Mouse (Mus musculus) heart, embryonic 14.5 days (tissue): ENCODE results near the gene Wfdc12. TPM values are rescaled to one million over a fixed set of nuclear protein-coding genes. Genes with fewer than 3 reads are reported as not detected.
"Not testable (repeated sequence)": the region's sequence is repeated elsewhere in the genome, so short reads cannot be mapped to it uniquely, and the experiment has no call there.

Experiments
- ATAC-seq: fragments of 200-750 bp; cut with Nextera tagmentation; 2 replicates; pipeline ENCODE4 v1.8.0; 2017; ENCODE audit warnings: low read depth, moderate TSS enrichment; ENCODE audit not compliant: insufficient number of reproducible peaks, insufficient read depth, low FRiP score
- H3K27ac ChIP-seq, 2 experiments: fragments of 200-500 bp in 1 of 2; fragments of 300-500 bp in 1 of 2; sonication (generic) in 1 of 2; replicated peaks in 1 of 2; 2 replicates each; pipeline ENCODE4 v1.5.1; 2012 to 2014; ENCODE audit warnings: low read depth in 2 of 2, low read length in 2 of 2, control low read depth in 1 of 2, mild to moderate bottlenecking in 1 of 2, mixed read lengths in 1 of 2; ENCODE audit not compliant: control insufficient read depth in 1 of 2, insufficient read depth in 1 of 2
- H3K27me3 ChIP-seq: fragments of 300-500 bp; sonication (generic); 2 replicates; pipeline ENCODE4 v1.6.1; 2014; ENCODE audit warnings: mild to moderate bottlenecking, low read length, control low read depth; ENCODE audit not compliant: control insufficient read depth, insufficient read depth
- H3K36me3 ChIP-seq: fragments of 300-500 bp; sonication (generic); 2 replicates; pipeline ENCODE4 v1.6.1; 2014; ENCODE audit warnings: mild to moderate bottlenecking, control low read depth, low read length, mixed read lengths; ENCODE audit not compliant: control insufficient read depth, insufficient read depth
- H3K4me1 ChIP-seq, 2 experiments: fragments of 200-500 bp in 1 of 2; fragments of 300-500 bp in 1 of 2; sonication (generic) in 1 of 2; 2 replicates each; pipeline ENCODE4 v1.6.1; 2012 to 2014; ENCODE audit warnings: low read length in 2 of 2, control low read depth in 1 of 2, mixed read lengths in 1 of 2; ENCODE audit not compliant: control insufficient read depth in 2 of 2, insufficient read depth in 2 of 2
- H3K4me2 ChIP-seq: fragments of 300-500 bp; sonication (generic); 2 replicates; pipeline ENCODE4 v1.6.1; 2014; ENCODE audit warnings: mild to moderate bottlenecking, low read length
- H3K4me3 ChIP-seq, 2 experiments: fragments of 200-500 bp in 1 of 2; fragments of 300-500 bp in 1 of 2; sonication (generic) in 1 of 2; 2 replicates each; pipeline ENCODE4 v1.5.1; 2012 to 2014; ENCODE audit warnings: low read length in 2 of 2, mild to moderate bottlenecking in 2 of 2, control low read depth in 1 of 2, low read depth in 1 of 2, moderate library complexity in 1 of 2; ENCODE audit not compliant: control insufficient read depth in 1 of 2, insufficient read depth in 1 of 2
- H3K9ac ChIP-seq: fragments of 300-500 bp; sonication (generic); 2 replicates; pipeline ENCODE4 v1.6.1; 2014; ENCODE audit warnings: mild to moderate bottlenecking, low read length
- H3K9me3 ChIP-seq: fragments of 300-500 bp; sonication (generic); 2 replicates; pipeline ENCODE4 v1.6.1; 2016; ENCODE audit warnings: low read length, control low read depth; ENCODE audit not compliant: control insufficient read depth
- WGBS: fragments of 180-500 bp; shearing (Covaris S2); extraction: QIAGEN DNeasy Blood & Tissue Kit; methylation state at CpG from one replicate; pipeline ENCODE4 v1.1.7; 2014; 5-methylcytosine and 5-hydroxymethylcytosine counted together
- polyA plus RNA-seq: library from polyadenylated mRNA; unstranded; fragments of >200 nt; fragmentation: Nextera tagmentation; extraction: Ambion mirVana; gene quantifications from 2 replicates; pipeline ENCODE4 v1.2.1, GENCODE M21; 2014

Gene Wfdc12
- polyA plus RNA-seq, 1 experiment from 2014 or later, result not detected

- Histone ChIP-seq H3K27me3 (no peaks in the 10 kb centered on the region), H3K4me3 (no peak overlapping the region), H3K9ac (no peak overlapping the region), H3K27ac (no peak overlapping the region), H3K36me3 (no peaks in the 10 kb centered on the region), H3K4me2 (no peak overlapping the region), H3K4me1 (no peaks in the 10 kb centered on the region), H3K9me3 (no peaks in the 10 kb centered on the region)
- WGBS, result 58% methylated on average over 4 of the region's 4 CpGs
- no peak for ATAC-seq
Observed at GRCm38 (mm10) chr2:164206676-164207075, 16.3 kb upstream of the Wfdc12 start.

GRCm38 (mm10) chr2:164206011-164206410, 15.6 kb upstream of the Wfdc12 start:
- not testable (repeated sequence) for H3K4me3 ChIP-seq, H3K4me2 ChIP-seq, ATAC-seq, H3K9me3 ChIP-seq, H3K9ac ChIP-seq, H3K27me3 ChIP-seq, H3K27ac ChIP-seq, H3K4me1 ChIP-seq, H3K36me3 ChIP-seq
- 86% methylated on average over 10 of the region's 10 CpGs for WGBS

GRCm38 (mm10) chr2:164199626-164200327, 9.4 kb upstream of the Wfdc12 start, which contains the start of gene Wfdc15a:
Wfdc15a (minus strand) TSS chr2:164200130.
- no peak for ATAC-seq
- Histone ChIP-seq H3K27ac (no peak within 1 kb of the TSS), H3K4me2 (no peak within 1 kb of the TSS), H3K9ac (no peak within 1 kb of the TSS), H3K27me3 (no peaks in the 10 kb centered on the region), H3K9me3 (no peaks in the 10 kb centered on the region), H3K4me1 (no peaks in the 10 kb centered on the region), H3K4me3 (no peak within 1 kb of the TSS), H3K36me3 (no peaks in the 10 kb centered on the region)
- WGBS, result 75% methylated on average over 20 of the region's 20 CpGs

- no peak overlapping the region for H3K4me2 ChIP-seq
- H3K36me3 ChIP-seq, result no peaks in the 10 kb centered on the region
- no peaks in the 10 kb centered on the region for H3K4me1 ChIP-seq
- no peak for ATAC-seq
- H3K27ac ChIP-seq, result no peak overlapping the region
- H3K9ac ChIP-seq, result no peak overlapping the region
- H3K4me3 ChIP-seq, result no peak overlapping the region
- H3K9me3 ChIP-seq, result no peaks in the 10 kb centered on the region
- no peaks in the 10 kb centered on the region for H3K27me3 ChIP-seq
- WGBS, result 86% methylated on average over 5 of the region's 5 CpGs
Observed at GRCm38 (mm10) chr2:164196700-164196990, 6.2 kb upstream of the Wfdc12 start.

- H3K27me3 ChIP-seq, result no peaks in the 10 kb centered on the region
- no peak overlapping the region for H3K4me2 ChIP-seq
- ATAC-seq, result no peak
- H3K27ac ChIP-seq, result no peak overlapping the region
- H3K9me3 ChIP-seq, result no peaks in the 10 kb centered on the region
- H3K36me3 ChIP-seq, result no peaks in the 10 kb centered on the region
- H3K4me1 ChIP-seq, result no peaks in the 10 kb centered on the region
- 84% methylated on average over 5 of the region's 5 CpGs for WGBS
- no peak overlapping the region for H3K9ac ChIP-seq
- no peak overlapping the region for H3K4me3 ChIP-seq
Observed at GRCm38 (mm10) chr2:164195971-164196699, 5.7 kb upstream of the Wfdc12 start.

- Histone ChIP-seq H3K27me3 (no peaks in the 10 kb centered on the region), H3K4me3 (no peak overlapping the region), H3K4me2 (no peak overlapping the region), H3K4me1 (no peaks in the 10 kb centered on the region), H3K9ac (no peak overlapping the region), H3K27ac (no peak overlapping the region), H3K9me3 (no peaks in the 10 kb centered on the region), H3K36me3 (no peaks in the 10 kb centered on the region)
- ATAC-seq, result no peak
- 64% methylated on average over 5 of the region's 5 CpGs for WGBS
Observed at GRCm38 (mm10) chr2:164194959-164195630, 4.7 kb upstream of the Wfdc12 start.

GRCm38 (mm10) chr2:164192279-164192678, 1.9 kb upstream of the Wfdc12 start:
- Histone ChIP-seq H3K9ac (no peak overlapping the region), H3K27ac (no peak overlapping the region), H3K9me3 (peaks cover 2% of the 10 kb centered on the region; the same call in 1 of the 2 replicates), H3K4me1 (no peaks in the 10 kb centered on the region), H3K4me3 (no peak overlapping the region), H3K36me3 (no peaks in the 10 kb centered on the region), H3K27me3 (no peaks in the 10 kb centered on the region), H3K4me2 (no peak overlapping the region)
- no peak for ATAC-seq
